Mouse (Mus musculus): ENCODE measurements around the gene Fcgr2b.
"Not testable (repeated sequence)": the region's sequence is repeated elsewhere in the genome, so short reads cannot be mapped to it uniquely, and the experiment has no call there.

Fcgr2b gene

DNA sequence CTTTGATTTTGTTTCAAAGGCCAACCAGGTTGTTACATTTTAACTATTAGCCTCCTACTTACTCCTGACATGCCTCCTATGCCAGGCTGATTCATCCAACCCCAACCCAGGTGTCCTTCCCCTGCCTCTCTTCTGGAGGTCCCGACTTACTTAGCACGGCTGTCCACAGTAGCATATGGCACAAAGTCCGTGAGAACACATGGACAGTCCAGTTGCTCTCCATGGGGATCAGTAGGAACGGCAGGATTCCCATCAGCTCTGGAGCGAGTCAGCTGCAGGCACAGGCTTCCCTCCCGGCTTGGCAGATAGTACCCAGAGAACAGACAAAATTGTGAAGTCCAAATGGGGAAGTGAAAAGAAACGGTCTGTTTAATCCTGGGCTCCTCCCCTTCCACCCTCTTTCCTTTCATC, 591 bp downstream of the Fcgr2b start:
- DNase-seq (ENCODE audit: low spot score in 2 of 2): peak in 1 of 2 experiments; percentile 50

- DNase-seq (ENCODE audit: low spot score in 2 of 2): not testable (repeated sequence)
These were observed 997 bp downstream of the Fcgr2b start for GRCm38 (mm10) chr1:170975350-170975749.

DNA sequence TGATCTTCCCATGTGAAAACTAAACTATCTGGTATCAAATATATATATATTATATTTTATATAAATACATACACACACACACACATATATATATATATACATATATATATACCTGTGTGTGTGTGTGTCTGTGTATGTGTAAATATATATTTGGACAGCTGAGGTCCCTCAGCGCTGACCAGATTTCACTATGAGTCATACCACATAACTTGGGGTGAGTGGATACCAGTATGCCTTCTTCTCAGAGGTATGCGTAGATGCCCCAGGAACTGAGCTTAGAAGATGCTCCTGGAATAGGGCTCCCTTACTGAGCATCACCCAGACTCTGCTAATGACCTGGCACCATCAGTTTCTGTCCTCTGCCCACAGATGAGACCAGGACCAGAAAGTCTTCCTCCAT, 1.6 kb downstream of the Fcgr2b start:
- no peak for DNase-seq (ENCODE audit: low spot score in 2 of 2)

GRCm38 (mm10) chr1:170974171-170974570, 2.2 kb downstream of the Fcgr2b start:
- no peak for DNase-seq (ENCODE audit: low spot score in 2 of 2)

DNA sequence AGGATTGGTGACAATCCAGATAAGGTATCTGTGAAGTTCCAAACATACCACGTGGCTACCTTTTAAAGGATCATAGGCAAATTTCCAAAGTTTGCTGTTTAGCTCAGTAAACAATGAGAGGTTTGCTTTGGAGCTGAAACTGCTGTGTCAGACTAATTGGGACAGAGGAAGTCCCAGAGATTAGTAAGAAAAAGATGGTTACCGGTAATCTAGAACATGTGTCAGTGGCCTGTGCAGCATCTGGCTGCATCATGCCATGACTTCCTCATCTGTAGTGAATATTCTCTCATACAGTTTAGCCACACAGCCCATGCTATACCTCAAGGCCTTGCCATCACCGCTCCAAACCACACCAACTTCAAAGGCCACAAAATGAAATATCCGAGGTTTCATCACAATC, 3.4 kb downstream of the Fcgr2b start:
- DNase-seq (ENCODE audit: low spot score in 2 of 2): peak in 1 of 2 experiments; percentile 31

GRCm38 (mm10) chr1:170972494-170972893, 3.9 kb downstream of the Fcgr2b start:
- peak; percentile 52 to 83 for DNase-seq (ENCODE audit: low spot score in 2 of 2)

DNA sequence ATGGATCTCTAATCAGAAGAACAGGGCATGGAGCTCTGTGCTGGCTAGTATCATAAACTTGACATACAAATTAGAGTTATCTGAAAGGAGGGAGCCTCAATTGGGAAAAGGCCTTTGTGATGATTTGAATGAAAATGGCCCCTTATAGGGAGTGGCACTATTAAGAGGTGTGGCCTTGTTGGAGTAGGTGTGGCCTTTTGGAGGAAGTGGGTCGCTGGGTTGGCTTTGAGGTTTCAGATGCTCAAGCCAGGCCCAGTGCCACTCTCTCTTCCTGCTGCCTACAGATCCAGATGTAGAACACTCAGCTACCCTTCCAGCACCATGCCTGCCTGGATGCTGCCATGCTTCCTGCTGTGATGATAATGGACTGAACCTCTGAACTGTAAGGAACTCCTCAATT, 7.8 kb downstream of the Fcgr2b start:
- no peak for DNase-seq (ENCODE audit: low spot score in 2 of 2)

DNA sequence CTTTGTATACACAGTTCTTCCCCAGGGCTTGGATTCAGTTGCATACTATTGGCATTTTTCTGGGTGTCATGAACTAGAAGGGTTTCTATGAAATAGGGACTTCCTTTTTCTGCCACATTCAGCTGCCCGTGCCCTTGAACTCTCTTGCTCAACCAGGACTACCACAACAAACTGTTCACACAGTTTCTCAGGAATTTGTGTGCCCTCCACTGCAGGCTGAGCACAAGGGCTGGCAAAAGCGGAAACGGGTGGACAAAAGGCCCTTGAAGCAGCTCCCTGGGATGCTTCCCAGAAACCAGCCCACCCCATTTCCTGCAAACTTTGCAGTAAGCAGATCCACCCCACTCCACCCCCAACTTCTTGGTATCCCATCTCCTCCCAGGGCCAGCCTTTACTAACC, 8.8 kb downstream of the Fcgr2b start:
- DNase-seq (ENCODE audit: low spot score in 2 of 2): no peak

- DNase-seq (ENCODE audit: low spot score in 2 of 2): no peak
These were observed 13.3 kb downstream of the Fcgr2b start for GRCm38 (mm10) chr1:170963087-170963486.

DNA sequence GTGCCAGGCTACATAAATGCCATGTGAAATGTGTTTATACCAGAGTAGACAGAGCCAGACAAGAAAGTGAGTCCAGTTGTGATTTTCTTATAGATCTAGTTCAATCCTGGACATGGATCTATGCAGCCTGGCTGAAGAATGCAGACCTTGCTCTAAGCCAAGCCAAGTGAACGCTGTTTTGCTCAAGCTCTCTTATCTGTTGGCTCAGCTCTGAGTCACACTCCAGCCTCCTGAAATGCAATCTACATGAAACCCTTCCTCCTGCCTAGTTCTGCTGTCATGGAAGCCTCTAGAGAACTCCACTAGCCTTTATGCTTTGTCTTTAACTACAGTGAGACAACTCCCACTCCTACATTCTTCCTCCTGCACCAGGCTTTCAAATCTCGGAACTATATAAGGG, 14.0 kb downstream of the Fcgr2b start:
- no peak for DNase-seq (ENCODE audit: low spot score in 2 of 2)

- no peak for DNase-seq (ENCODE audit: low spot score in 2 of 2)
These were observed 15.2 kb downstream of the Fcgr2b start for GRCm38 (mm10) chr1:170961101-170961500.

DNA sequence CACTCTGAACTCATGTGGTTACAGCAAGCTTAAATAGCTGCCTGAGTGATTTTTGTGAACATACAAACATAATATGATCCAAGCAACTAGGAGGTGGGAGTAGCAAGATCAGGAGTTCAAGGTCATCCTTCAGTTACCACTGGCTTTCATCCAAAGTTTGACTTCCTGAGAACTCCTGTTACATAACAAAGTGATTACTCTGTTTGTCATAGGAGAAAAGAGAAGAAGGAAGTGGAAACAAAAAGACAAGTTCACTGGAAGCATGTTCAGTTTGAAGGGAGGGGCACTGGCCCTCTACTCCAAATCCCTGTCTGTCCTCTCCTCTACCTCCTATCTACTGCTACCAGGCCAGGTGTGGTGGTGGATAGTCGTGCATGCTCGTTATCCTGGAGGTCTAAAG, 16.6 kb downstream of the Fcgr2b start:
- no peak for DNase-seq (ENCODE audit: low spot score in 2 of 2)

GRCm38 (mm10) chr1:170958225-170958624, 18.1 kb downstream of the Fcgr2b start:
- DNase-seq (ENCODE audit: low spot score in 2 of 2): no peak

DNA sequence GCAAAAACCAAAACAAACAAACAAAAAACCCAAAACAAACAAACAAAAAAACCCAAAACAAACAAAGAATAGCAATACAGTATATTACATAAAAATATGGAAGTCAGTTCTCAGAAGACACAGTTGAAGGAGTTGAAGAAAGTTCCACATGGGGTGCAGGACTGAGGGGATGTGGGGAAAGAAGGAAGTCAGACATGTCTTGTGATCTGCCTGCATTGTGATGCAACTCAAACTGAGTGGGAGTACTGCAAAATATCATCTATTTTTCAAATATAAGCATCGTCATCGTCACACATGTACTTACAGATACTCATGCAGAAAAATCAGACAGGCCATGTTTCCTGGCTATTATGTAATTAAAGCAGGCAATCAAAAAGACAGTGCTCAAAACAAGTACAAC, 23.2 kb downstream of the Fcgr2b start:
- DNase-seq (ENCODE audit: low spot score in 2 of 2): no peak

GRCm38 (mm10) chr1:170950772-170951171, 25.6 kb downstream of the Fcgr2b start:
- DNase-seq (ENCODE audit: low spot score in 2 of 2): peak in 1 of 2 experiments; percentile 20

DNA sequence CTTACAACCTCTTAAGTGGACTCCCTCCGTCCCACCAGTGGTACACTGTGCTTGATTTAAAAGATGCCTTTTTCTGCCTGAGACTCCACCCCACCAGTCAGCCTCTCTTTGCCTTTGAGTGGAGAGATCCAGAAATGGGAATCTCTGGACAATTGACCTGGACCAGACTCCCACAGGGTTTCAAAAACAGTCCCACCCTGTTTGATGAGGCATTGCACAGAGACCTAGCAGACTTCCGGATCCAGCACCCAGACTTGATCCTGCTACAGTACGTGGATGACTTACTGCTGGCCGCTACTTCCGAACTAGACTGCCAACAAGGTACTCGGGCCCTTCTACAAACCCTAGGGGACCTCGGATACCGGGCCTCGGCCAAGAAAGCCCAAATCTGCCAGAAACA, 31.4 kb downstream of the Fcgr2b start:
- not testable (repeated sequence) for DNase-seq (ENCODE audit: low spot score in 2 of 2)

GRCm38 (mm10) chr1:170944151-170944550, 32.2 kb downstream of the Fcgr2b start:
- not testable (repeated sequence) for DNase-seq (ENCODE audit: low spot score in 2 of 2)

DNA sequence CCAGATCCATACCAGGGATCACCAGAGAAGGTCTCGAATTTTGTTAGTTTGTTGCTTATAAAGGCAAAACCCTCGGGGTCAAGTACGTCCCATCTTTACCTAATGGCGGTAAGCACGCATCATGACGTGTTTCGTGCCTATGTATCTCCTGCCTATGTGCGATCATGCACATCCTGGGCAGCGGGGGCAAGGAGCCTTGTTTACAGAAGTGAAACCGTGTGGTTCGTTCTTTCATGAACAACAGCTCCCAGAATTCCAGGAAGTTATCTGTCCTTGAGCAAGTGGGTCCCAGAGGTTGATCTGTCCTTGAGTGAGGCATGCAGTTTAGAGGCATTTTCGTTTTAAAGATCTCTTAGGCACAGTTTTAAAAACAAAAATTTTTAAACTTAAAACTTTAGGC, 37.1 kb downstream of the Fcgr2b start:
- DNase-seq (ENCODE audit: low spot score in 2 of 2): peak in 1 of 2 experiments; percentile 76

DNA sequence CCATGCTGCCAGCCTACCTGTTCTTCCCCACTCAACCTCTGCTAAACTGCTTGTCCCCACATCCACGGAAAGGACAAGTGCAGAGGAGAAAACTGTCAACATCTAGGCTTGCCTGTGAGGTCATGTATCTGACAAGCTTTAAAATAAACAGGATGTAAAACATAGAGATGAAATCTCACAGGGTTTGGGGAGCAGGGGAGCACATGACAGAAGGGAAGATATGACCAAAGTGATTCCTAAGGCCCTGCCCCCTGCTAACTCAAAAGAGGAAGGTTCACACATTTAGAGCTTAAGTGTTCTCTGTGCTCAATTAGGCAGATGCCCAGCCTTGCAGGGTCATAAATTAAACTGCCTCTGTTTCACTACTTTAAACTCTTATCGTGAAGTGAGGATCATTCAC, 42.0 kb downstream of the Fcgr2b start:
- peak; percentile 47 to 67 for DNase-seq (ENCODE audit: low spot score in 2 of 2)

- no peak for DNase-seq (ENCODE audit: low spot score in 2 of 2)
These were observed 42.4 kb downstream of the Fcgr2b start for GRCm38 (mm10) chr1:170933940-170934339.

- DNase-seq (ENCODE audit: low spot score in 2 of 2): no peak
These were observed 42.9 kb downstream of the Fcgr2b start for GRCm38 (mm10) chr1:170933386-170933920.

DNA sequence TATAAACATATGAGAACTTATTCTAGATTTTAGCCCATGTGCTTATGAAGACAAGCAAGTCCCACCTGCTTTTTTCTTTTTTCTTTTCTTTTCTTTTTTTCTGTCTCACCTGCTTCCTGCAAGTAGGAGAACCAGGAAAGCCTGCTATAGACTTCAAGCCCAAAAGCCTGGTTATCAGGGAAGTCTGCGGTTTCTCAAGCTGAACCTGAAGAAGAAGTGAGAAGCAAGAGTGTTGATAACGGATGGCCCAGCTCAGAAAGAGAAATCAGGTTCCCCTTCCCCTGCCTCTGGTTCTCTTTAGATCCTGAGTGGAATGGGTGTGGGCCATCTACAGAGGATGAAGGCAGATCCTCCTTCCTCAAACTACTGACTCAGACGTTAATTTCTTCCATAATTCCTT, 44.3 kb downstream of the Fcgr2b start:
- no peak for DNase-seq (ENCODE audit: low spot score in 2 of 2)

DNA sequence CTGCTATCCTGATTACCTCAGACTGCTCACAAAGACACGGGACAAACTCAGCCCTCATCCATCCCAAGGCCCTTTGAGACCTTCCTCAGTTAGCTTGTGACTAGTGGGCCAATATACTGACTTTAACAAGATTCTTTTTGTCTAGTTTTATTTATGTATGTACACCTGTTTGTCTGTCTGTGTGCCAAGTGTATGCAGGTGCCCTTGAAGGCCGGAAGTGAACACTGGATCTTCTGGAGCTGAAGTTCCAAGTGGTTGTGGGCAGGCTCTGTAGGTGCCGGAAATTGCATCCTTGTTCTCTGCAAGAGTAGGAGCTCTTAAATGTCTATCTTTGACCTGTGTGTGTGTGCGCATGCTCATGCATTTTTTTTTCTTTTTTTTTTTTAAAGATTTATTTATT, 47.1 kb downstream of the Fcgr2b start:
- DNase-seq (ENCODE audit: low spot score in 2 of 2): no peak

DNA sequence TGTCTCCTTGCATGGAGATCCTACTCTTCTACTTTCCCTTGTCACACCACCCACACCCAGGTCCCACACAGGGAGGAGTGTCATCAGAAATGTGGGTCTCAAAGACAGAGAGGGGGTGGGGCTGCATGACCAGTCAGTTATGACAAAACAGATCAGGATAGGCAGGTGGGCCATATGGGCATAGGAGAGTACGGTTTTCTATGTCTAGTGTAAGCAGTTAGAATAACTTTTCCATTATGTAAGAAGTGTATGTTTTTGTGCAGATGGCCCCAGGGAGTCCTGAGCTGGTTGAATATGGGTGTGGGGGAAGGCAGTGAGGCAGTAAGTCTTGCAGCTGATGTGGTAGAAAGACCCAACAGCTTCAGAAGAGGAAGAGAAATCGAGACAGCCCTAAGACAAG, 47.9 kb downstream of the Fcgr2b start:
- DNase-seq (ENCODE audit: low spot score in 2 of 2): peak in 1 of 2 experiments; percentile 60

Measured in natural killer cell, adult 2 months (primary cell).